Mouse (Mus musculus): ENCODE measurements around the gene Ccdc92b. TPM values are rescaled to one million over a fixed set of nuclear protein-coding genes. Genes with fewer than 3 reads are reported as not detected.

The Ccdc92b gene
- polyA plus RNA-seq, 1 experiment = 0.72 TPM

GRCm38 (mm10) chr11:74652791-74653191 is 33.4 kb downstream of the Ccdc92b start:
- no peak for DNase-seq (ENCODE audit: low read depth)

- no peak for DNase-seq (ENCODE audit: low read depth)
Measured at GRCm38 (mm10) chr11:74653385-74653784, 34.0 kb downstream of the Ccdc92b start.

- no peak for DNase-seq (ENCODE audit: low read depth)
Measured at GRCm38 (mm10) chr11:74655941-74656340, 36.5 kb downstream of the Ccdc92b start.

- DNase-seq (ENCODE audit: low read depth) = no peak
Measured at GRCm38 (mm10) chr11:74660336-74660735, 40.9 kb downstream of the Ccdc92b start.

GRCm38 (mm10) chr11:74661641-74662040 is 42.2 kb downstream of the Ccdc92b start:
- no peak for DNase-seq (ENCODE audit: low read depth)

- no peak for DNase-seq (ENCODE audit: low read depth)
Measured at GRCm38 (mm10) chr11:74662221-74662620, 42.8 kb downstream of the Ccdc92b start.

- no peak for DNase-seq (ENCODE audit: low read depth)
Measured at GRCm38 (mm10) chr11:74664279-74664678, 44.9 kb downstream of the Ccdc92b start.

GRCm38 (mm10) chr11:74664906-74665305 is 45.5 kb downstream of the Ccdc92b start:
- DNase-seq (ENCODE audit: low read depth) = no peak

- no peak for DNase-seq (ENCODE audit: low read depth)
Measured at GRCm38 (mm10) chr11:74665631-74666283, 46.4 kb downstream of the Ccdc92b start.

GRCm38 (mm10) chr11:74666284-74666652 is 46.9 kb downstream of the Ccdc92b start:
- DNase-seq (ENCODE audit: low read depth) = no peak

- DNase-seq (ENCODE audit: low read depth) = no peak
Measured at GRCm38 (mm10) chr11:74666776-74667581, 47.6 kb downstream of the Ccdc92b start.

- no peak for DNase-seq (ENCODE audit: low read depth)
Measured at GRCm38 (mm10) chr11:74667582-74668010, 48.2 kb downstream of the Ccdc92b start.

GRCm38 (mm10) chr11:74668466-74668865 is 49.1 kb downstream of the Ccdc92b start:
- DNase-seq (ENCODE audit: low read depth) = no peak

GRCm38 (mm10) chr11:74668971-74669370 is 49.6 kb downstream of the Ccdc92b start:
- DNase-seq (ENCODE audit: low read depth) = no peak

GRCm38 (mm10) chr11:74670151-74670550 is 50.7 kb downstream of the Ccdc92b start:
- no peak for DNase-seq (ENCODE audit: low read depth)

- no peak for DNase-seq (ENCODE audit: low read depth)
Measured at GRCm38 (mm10) chr11:74671013-74671412, 51.6 kb downstream of the Ccdc92b start.

- DNase-seq (ENCODE audit: low read depth) = no peak
Measured at GRCm38 (mm10) chr11:74671839-74672238, 52.4 kb downstream of the Ccdc92b start.

- DNase-seq (ENCODE audit: low read depth) = no peak
Measured at GRCm38 (mm10) chr11:74672901-74673513, 53.6 kb downstream of the Ccdc92b start.

GRCm38 (mm10) chr11:74673561-74673960 is 54.2 kb downstream of the Ccdc92b start:
- DNase-seq (ENCODE audit: low read depth) = no peak

- no peak for DNase-seq (ENCODE audit: low read depth)
Measured at GRCm38 (mm10) chr11:74674713-74675112, 55.3 kb downstream of the Ccdc92b start.

- DNase-seq (ENCODE audit: low read depth) = no peak
Measured at GRCm38 (mm10) chr11:74675156-74675555, 55.8 kb downstream of the Ccdc92b start.
